Mouse (Mus musculus) forebrain, embryonic 13.5 days (tissue): ENCODE measurements at regions not wholly inside any gene's neighbourhood (a gene's known extent, or its start where the extent isn't known, plus 50 kb on each side); places are given as distances from the start of the nearest gene placed in this dataset.

Experiments used
- ATAC-seq: fragments of 200-750 bp; cut with Nextera tagmentation; 2 replicates; pipeline ENCODE4 v1.8.0; 2017
- H3K27ac ChIP-seq: fragments of 300-500 bp; sonication (generic); 2 replicates; pipeline ENCODE4 v1.5.1; 2015; ENCODE audit warnings: inconsistent platforms, mild to moderate bottlenecking, moderate library complexity
- H3K27me3 ChIP-seq: fragments of 300-500 bp; sonication (generic); 2 replicates; pipeline ENCODE4 v1.6.1; 2015; ENCODE audit warnings: mild to moderate bottlenecking, inconsistent platforms
- H3K36me3 ChIP-seq: fragments of 300-500 bp; sonication (generic); 2 replicates; pipeline ENCODE4 v1.6.1; 2015; ENCODE audit warnings: mild to moderate bottlenecking, inconsistent platforms; ENCODE audit not compliant: poor library complexity, severe bottlenecking
- H3K4me1 ChIP-seq: fragments of 300-500 bp; sonication (generic); 2 replicates; pipeline ENCODE4 v1.6.1; 2015; ENCODE audit warnings: inconsistent platforms
- H3K4me2 ChIP-seq: fragments of 300-500 bp; sonication (generic); 2 replicates; pipeline ENCODE4 v1.6.1; 2015; ENCODE audit warnings: inconsistent platforms, mild to moderate bottlenecking, moderate library complexity
- H3K4me3 ChIP-seq: fragments of 300-500 bp; sonication (generic); 2 replicates; pipeline ENCODE4 v1.5.1; 2015; ENCODE audit warnings: mild to moderate bottlenecking, inconsistent platforms
- H3K9ac ChIP-seq: fragments of 300-500 bp; sonication (generic); 2 replicates; pipeline ENCODE4 v1.6.1; 2015; ENCODE audit warnings: mild to moderate bottlenecking, inconsistent platforms
- H3K9me3 ChIP-seq: fragments of 300-500 bp; sonication (generic); replicated peaks from 2 replicates; pipeline ENCODE4 v1.6.1; 2016; ENCODE audit warnings: inconsistent platforms
- WGBS: fragments of 180-500 bp; shearing (Covaris S2); methylation state at CpG from one replicate; pipeline ENCODE4 v1.1.7; 2015; 5-methylcytosine and 5-hydroxymethylcytosine counted together

DNA sequence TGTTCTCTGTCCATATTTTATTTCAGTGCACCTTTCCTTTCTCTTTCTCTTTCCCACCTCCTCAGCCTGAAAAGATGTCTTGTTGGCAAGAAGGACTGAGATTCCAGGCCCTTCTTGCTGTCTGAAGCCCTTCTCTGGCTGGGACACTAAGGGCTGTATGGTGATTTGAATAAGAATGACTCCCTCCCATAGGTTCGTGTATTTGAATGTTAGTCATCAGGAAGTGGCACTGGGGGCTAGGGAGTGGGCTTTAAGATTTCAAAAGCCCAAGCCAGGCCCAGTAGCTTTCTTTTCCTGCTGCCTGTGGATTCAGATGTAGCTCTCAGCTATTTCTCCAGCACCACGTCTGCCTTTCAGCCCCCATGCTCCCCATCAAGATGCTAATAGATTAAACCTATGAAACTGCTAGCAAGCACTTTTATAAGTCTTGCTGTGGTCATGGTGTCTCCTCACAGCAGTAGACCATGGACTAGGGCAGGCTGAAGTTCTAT lies 66.3 kb upstream of the Tle4 start:
- no peaks in the 10 kb centered on the region for H3K36me3 ChIP-seq
- 47% methylated on average over 2 of the region's 2 CpGs for WGBS

DNA sequence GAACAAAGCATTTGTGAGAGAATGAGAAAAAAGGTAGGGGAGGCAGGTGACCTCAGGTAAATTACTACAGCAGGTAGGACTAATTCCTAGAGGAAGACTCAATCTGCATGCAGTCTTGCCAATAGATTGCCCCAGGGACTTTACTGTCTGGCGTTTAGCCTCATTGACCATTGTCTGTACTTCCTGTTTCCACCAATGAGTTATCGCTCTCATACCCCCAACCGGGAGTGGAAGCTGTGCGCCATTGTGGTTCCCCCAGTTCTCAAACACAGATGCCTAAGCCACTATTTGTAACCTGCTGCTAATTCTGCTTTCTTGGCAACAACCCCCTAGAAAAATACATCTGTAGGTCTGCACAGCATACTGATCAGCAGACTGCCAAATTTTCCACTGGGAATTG lies 65.5 kb upstream of the Tle4 start:
- H3K27me3 ChIP-seq = peaks cover 2% of the 10 kb centered on the region; the same call in 1 of the 2 replicates
- 52% methylated on average over 4 of the region's 4 CpGs for WGBS
- ATAC-seq = no peak

More for the DNA sequence above, 66.3 kb upstream of the Tle4 start:
- H3K27ac ChIP-seq = no peak overlapping the region
- no peaks in the 10 kb centered on the region for H3K9me3 ChIP-seq
- no peak overlapping the region for H3K9ac ChIP-seq
- ATAC-seq = no peak
- H3K4me3 ChIP-seq = no peak overlapping the region
- peaks cover 3% of the 10 kb centered on the region; the same call in 1 of the 2 replicates for H3K27me3 ChIP-seq
- H3K4me2 ChIP-seq = no peak overlapping the region
- H3K4me1 ChIP-seq = 0 out of 2 replicates have a peak, but pooled peaks cover 5% of the 10 kb centered on the region

DNA sequence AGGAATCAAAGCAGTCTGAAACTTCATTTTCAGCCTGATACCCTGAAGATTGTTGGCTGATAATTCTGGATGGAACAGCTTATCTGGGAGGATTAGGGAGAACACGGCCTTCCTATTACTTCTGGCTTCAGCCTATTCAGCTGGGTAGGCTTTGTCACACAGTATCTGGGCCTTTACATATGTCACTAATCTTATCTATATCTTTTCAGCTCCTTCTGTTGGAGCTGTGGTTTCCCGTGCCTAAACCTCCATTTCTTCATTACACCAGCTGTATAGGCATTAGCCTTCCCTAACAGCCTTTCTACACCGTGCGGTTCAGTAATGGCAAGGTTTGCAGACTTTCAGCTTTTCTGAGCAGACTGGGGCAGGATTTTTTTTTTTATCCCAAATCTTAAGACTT lies 61.9 kb upstream of the Tle4 start:
- WGBS = 41% methylated on average over 4 of the region's 4 CpGs
- Histone ChIP-seq H3K9me3 (no peaks in the 10 kb centered on the region), H3K27me3 (no peaks in the 10 kb centered on the region), H3K27ac (no peak overlapping the region), H3K4me1 (0 out of 2 replicates have a peak, but pooled peaks cover 5% of the 10 kb centered on the region), H3K9ac (no peak overlapping the region), H3K4me3 (no peak overlapping the region), H3K4me2 (no peak overlapping the region), H3K36me3 (no peaks in the 10 kb centered on the region)
- no peak for ATAC-seq

More for the DNA sequence above, 65.5 kb upstream of the Tle4 start:
- Histone ChIP-seq H3K4me1 (0 out of 2 replicates have a peak, but pooled peaks cover 5% of the 10 kb centered on the region), H3K4me2 (no peak overlapping the region), H3K27ac (no peak overlapping the region), H3K36me3 (no peaks in the 10 kb centered on the region), H3K9me3 (no peaks in the 10 kb centered on the region), H3K4me3 (no peak overlapping the region), H3K9ac (no peak overlapping the region)

DNA sequence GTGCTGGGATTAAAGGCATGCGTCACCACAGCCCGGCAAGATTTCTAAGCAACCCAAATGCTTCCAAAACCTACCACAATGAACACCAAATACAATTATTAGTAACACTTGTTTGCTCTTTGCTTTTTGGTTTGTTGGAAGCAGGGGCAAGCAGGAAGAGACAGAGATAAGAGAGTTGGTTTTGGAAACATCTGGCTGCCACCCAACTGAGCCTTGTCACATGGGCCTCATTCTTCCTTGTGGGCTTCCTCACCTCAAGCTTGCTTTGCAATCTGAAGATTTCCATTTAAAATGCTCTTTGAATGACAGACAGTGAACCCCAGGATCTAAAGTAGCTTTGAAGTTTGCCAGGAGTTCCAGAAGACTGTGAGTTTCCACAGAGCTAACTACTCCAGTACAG lies 60.6 kb upstream of the Tle4 start:
- no peak for ATAC-seq
- Histone ChIP-seq H3K36me3 (no peaks in the 10 kb centered on the region), H3K4me1 (no peaks in the 10 kb centered on the region), H3K27me3 (no peaks in the 10 kb centered on the region), H3K4me3 (no peak overlapping the region), H3K4me2 (no peak overlapping the region), H3K9ac (no peak overlapping the region), H3K27ac (no peak overlapping the region), H3K9me3 (no peaks in the 10 kb centered on the region)
- WGBS = 96% methylated on average over 2 of the region's 2 CpGs

- no peak for ATAC-seq
- H3K4me1 ChIP-seq = no peaks in the 10 kb centered on the region
- no peaks in the 10 kb centered on the region for H3K9me3 ChIP-seq
- H3K27me3 ChIP-seq = no peaks in the 10 kb centered on the region
- no peak overlapping the region for H3K27ac ChIP-seq
- H3K4me3 ChIP-seq = no peak overlapping the region
- H3K4me2 ChIP-seq = no peak overlapping the region
- no peak overlapping the region for H3K9ac ChIP-seq
- H3K36me3 ChIP-seq = no peaks in the 10 kb centered on the region
- WGBS = 44% methylated on average over 2 of the region's 2 CpGs
These were observed 58.2 kb upstream of the Tle4 start for GRCm38 (mm10) chr19:14656022-14656388.

DNA sequence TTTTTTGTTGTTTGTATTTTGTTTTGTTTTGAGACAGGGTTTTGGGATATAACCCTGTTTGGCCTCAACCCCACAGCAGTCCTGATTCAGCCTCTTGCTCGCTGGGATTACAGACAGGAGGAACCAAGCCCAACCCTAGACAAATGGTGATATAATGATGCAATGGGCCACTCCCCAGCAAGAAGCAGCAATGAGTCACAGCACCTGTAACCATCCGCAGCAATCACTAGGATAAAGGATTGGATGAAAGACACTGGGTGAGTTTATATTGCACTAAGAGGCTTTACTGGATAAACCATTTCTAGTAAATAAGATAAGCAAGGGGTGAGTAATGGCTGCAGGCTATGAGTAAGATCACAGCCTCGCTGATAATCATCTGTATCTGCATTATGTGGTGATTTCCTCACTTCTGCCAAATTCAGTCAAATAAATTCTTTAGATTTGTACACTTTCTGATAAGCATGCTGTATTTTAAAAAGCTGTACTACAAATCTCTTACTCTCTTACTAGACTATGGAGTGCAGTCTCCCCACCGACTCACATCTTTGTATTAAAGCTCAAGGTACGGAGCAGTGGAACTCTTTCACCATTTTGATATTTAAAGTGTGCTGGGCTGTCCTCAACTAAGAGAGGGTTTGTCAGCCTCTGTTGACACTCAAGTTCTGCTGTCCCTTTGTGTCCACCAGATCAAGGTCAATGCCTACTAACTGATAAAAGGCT lies 57.6 kb upstream of the Tle4 start:
- Histone ChIP-seq H3K4me3 (no peak overlapping the region), H3K4me1 (no peaks in the 10 kb centered on the region), H3K27me3 (no peaks in the 10 kb centered on the region), H3K27ac (no peak overlapping the region), H3K9ac (no peak overlapping the region), H3K9me3 (no peaks in the 10 kb centered on the region), H3K4me2 (no peak overlapping the region), H3K36me3 (no peaks in the 10 kb centered on the region)
- WGBS = 87% methylated on average over 5 of the region's 5 CpGs
- no peak for ATAC-seq
